Mouse (Mus musculus): ENCODE results near the gene Lingo3.

GRCm38 (mm10) chr10:80838346-80838912 lies 5.4 kb downstream of the Lingo3 start:
- TF ChIP-seq CTCF (IDR thresholded peaks at IDR 0.05; ENCODE audit: low read depth, low read length) = no peak
- no peak for TF ChIP-seq TAL1 (conservative IDR thresholded peaks at IDR 0.05; ENCODE audit: low read depth, low read length)
- TF ChIP-seq GATA1 (IDR thresholded peaks at IDR 0.05; ENCODE audit: borderline replicate concordance, low read length) = no peak
- TF ChIP-seq GATA2 (IDR thresholded peaks at IDR 0.05; ENCODE audit: borderline replicate concordance, low read depth, low read length) = no peak

Data from G1E (cell line).